ENCODE assay signal across 8 mouse cellular contexts in the genomic region with DNA sequence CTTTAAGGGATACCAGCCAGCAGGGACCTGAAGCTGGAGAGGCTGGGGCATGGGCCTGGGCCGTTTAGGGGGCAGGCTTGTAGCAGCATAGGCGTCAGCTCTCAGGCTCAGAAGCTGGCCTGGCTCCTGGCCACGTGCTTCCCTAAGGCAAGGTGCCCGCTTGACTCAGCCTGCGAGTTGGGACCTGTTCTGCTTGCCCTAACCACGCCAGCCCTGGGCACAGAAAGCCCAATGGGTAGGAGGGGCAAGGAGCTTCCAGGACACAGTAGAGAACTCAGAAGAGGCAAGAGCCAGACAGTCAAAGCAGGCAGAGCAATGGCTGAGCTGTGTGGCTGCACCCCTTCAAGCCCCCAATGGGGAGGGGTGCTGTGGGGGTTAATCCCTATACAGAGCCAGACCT. TPM values are rescaled to one million over a fixed set of nuclear protein-coding genes. Genes with fewer than 3 reads are reported as not detected.
DNase-seq lines count a peak whose midpoint lies in the region; ATAC-seq and TF ChIP-seq lines count a peak whose summit lies in the region.

No protein-coding gene starts in this region.

- DNase-seq in left cerebral cortex, adult 2 months (ENCODE audit: extremely low spot score in 1 of 2, low spot score in 2 of 2), result no peak
- DNase-seq in left cerebral cortex, postnatal 14 days (ENCODE audit: low spot score in 2 of 2), result no peak
- peak; percentile 51 for DNase-seq in fibroblast of lung, adult 2 months (ENCODE audit: low read depth)
- DNase-seq in heart, postnatal 4 days, result peak; percentile 49
- peak; percentile 23 for DNase-seq in lung, embryonic 14.5 days
- DNase-seq in urinary bladder, postnatal 25 days (ENCODE audit: low spot score), result peak; percentile 62
- no peak for DNase-seq in cerebellum, postnatal 4 days (ENCODE audit: low spot score in 2 of 2)
- DNase-seq in left cerebral cortex, postnatal 36 days (ENCODE audit: low spot score in 2 of 2), result no peak

- no peaks in the 10 kb centered on the region for H3K36me3 ChIP-seq in lung, embryonic 14.5 days (ENCODE audit: insufficient read depth)

- H3K9me3 ChIP-seq in lung, embryonic 14.5 days (ENCODE audit: low read depth, low read length), result no peaks in the 10 kb centered on the region

- no peaks in the 10 kb centered on the region; the same call in 1 of the 2 replicates for H3K4me1 ChIP-seq in lung, embryonic 14.5 days (ENCODE audit: insufficient read depth)

- intact Hi-C loops in left cerebral cortex, adult 2 months (cut with DNase I), result no loop called here
- intact Hi-C loops in left cerebral cortex, postnatal 14 days (cut with DNase I), result no loop called here
- intact Hi-C loops in left cerebral cortex, postnatal 36 days (cut with DNase I), result no loop called here

- 0 out of 2 replicates have a peak overlapping the region, but pooled peaks have one; percentile 19 for H3K27ac ChIP-seq in left cerebral cortex, adult 2 months
- peak overlapping the region; percentile 14 for H3K27ac ChIP-seq in lung, embryonic 14.5 days (ENCODE audit: low read depth)

- TF ChIP-seq CTCF in left cerebral cortex, adult 2 months (IDR thresholded peaks at IDR 0.05), result no peak
- no peak for TF ChIP-seq CTCF in lung, embryonic 14.5 days (IDR thresholded peaks at IDR 0.05; ENCODE audit: low read depth)

- 62% methylated on average over 6 of the region's 6 CpGs for WGBS in lung, embryonic 14.5 days

- no peaks in the 10 kb centered on the region for H3K27me3 ChIP-seq in lung, embryonic 14.5 days (ENCODE audit: insufficient read depth, low read length)

- H3K4me2 ChIP-seq in lung, embryonic 14.5 days, result no peak overlapping the region

- ATAC-seq in lung, embryonic 14.5 days (ENCODE audit: insufficient read depth), result no peak

- H3K4me3 ChIP-seq in left cerebral cortex, adult 2 months, result no peak overlapping the region
- H3K4me3 ChIP-seq in lung, embryonic 14.5 days (ENCODE audit: low read depth, low read length), result no peak overlapping the region

- no peak overlapping the region; the same call in 1 of the 2 replicates for H3K9ac ChIP-seq in lung, embryonic 14.5 days

RNA-seq across cellular contexts. Expression of gene Kif26a, which starts 37.7 kb away (rescaled TPM):
- 1 to 10 TPM; 4.9 to 5.2 TPM for total RNA-seq in left cerebral cortex, adult 2 months (2021)
- total RNA-seq in left cerebral cortex, postnatal 14 days (2021), result 1 to 10 TPM; 5.8 to 8.1 TPM
- 10 to 100 TPM; 29.0 to 32.5 TPM for total RNA-seq in heart, postnatal 4 days (2021)
- polyA plus RNA-seq in lung, embryonic 14.5 days (2014; fragmentation: Nextera tagmentation; extraction: Ambion mirVana), result 2.2 and 2.3 TPM in 2 replicates
- 1 to 10 TPM; 5.1 to 5.3 TPM for total RNA-seq in left cerebral cortex, postnatal 36 days (2021)

Comparison
In these comparisons a context has a peak if more than half of its experiments do, and no peak if none do; other contexts are left out.
1. DNase-seq: peak in fibroblast of lung, adult 2 months (single experiment), heart, postnatal 4 days (single experiment), lung, embryonic 14.5 days (single experiment) and urinary bladder, postnatal 25 days (single experiment); none in left cerebral cortex, adult 2 months (0 of 2), left cerebral cortex, postnatal 14 days (0 of 2), cerebellum, postnatal 4 days (0 of 2) and left cerebral cortex, postnatal 36 days (0 of 2).